Mouse (Mus musculus) lung, postnatal 36 days (tissue): ENCODE results near the gene B4galnt3.
"Not testable (repeated sequence)": the region's sequence is repeated elsewhere in the genome, so short reads cannot be mapped to it uniquely, and the experiment has no call there.

Experiments used
- DNase-seq: peaks from one replicate; pipeline ENCODE4 v3.0.0; 2022; ENCODE audit warnings: mixed read lengths

Gene B4galnt3

GRCm38 (mm10) chr6:120294056-120294784 lies at the start of gene B4galnt3, which contains the start of gene D330020A13Rik:
Gene B4galnt3 (minus strand): TSS chr6:120294559.
Gene D330020A13Rik (plus strand): TSS chr6:120294364.
- peak; percentile 4 for DNase-seq

DNA sequence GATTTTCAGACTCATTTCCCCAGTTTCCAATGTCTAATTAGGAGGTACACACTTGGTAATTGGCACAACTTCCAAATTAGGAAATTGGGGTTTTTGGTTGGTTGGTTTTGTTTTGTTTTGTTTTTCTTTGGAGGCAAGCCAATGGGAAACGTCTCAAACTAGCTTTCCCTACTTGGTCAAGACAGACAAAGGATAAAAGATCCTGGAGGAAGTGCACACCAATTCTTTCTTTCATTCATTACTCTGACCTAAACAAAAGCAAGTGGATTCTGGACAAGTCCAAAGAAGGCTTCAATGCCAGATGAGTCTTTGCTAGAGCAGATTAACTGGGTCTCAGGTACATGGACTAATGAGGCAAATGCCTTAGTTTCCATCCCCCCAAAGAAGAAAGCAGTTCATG lies 49.6 kb upstream of the B4galnt3 start:
- DNase-seq: no peak

GRCm38 (mm10) chr6:120332351-120332750 lies 38.0 kb upstream of the B4galnt3 start:
- no peak for DNase-seq

DNA sequence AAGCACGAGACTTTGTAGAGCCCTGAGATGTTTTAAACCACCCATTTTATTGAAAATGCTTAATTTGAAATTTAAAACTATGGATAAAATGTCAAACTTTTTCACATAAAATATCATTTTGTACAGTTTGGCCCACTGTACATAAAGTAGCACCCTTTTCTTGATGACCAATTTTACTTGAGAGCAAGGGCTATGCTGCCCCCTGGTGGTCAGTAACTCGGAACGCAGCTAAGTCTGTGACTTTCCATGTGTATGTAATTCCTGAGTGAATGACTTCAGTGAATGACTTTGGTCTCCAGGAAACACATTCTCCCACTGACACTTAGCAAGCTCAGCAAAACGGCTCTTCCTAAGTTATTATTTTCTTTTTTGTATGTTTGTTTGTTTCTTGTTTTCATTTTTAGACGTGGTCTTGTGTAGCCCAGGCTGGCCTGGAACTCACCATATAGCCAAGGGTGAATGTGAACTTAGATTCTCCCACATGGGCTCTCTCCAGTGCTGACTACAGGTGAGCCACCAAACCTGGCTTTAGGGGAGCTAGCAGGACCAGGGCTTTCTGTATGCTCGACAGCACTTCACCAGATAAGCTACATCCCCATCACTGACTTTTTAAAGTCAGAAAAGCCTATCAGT lies 30.1 kb upstream of the B4galnt3 start:
- DNase-seq: peak; percentile 80

GRCm38 (mm10) chr6:120320369-120320768 lies 26.0 kb upstream of the B4galnt3 start:
- no peak for DNase-seq

DNA sequence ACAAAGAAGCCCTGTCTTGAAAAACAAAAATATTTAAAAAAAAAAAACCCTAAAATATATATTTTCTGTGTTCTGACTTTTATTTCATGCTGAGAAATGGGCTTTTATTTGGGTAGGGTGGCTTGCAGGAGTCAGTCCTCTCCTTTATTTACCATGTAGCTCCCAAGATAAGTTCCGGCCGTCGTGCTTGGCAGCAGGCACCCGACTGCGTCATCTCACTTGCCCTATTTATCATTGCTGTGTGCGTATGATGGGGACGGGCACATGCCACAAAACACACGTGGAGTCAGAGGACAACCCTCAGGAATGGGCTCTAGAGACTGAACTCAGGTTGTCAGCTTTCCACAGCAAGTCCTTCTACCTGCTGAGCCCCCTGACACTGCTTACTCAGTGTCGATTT lies 24.8 kb upstream of the B4galnt3 start:
- DNase-seq: no peak

DNA sequence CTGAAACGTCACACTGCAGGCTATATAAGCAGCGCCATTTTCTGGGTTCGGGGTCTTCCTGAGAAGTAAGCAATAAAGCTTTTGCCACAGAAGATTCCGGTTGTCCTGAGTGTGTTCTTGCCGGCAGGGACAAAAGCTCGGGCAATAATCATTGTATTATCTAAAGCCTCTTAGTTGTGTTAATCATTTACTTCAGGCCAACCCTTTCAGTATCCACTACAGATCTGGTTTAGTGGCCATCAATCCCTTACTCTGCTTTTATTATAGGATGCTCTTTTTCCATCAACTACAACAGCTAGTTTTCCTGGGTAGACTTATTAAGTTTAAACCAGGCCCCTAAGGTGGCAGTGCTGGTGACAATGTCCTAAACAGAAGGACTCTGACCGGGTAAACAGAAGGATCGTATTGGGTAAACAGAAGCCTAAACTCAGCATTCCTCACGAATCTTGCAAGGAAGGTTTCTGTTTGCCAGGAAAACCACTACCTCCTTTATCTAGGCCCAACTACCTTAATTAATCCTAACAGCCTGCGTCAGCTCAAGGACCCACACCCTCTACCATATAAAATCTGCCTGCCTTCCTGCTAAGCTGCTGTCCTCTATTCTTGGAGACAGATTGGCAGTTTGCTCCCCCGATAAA lies 24.1 kb upstream of the B4galnt3 start:
- DNase-seq: no peak

DNA sequence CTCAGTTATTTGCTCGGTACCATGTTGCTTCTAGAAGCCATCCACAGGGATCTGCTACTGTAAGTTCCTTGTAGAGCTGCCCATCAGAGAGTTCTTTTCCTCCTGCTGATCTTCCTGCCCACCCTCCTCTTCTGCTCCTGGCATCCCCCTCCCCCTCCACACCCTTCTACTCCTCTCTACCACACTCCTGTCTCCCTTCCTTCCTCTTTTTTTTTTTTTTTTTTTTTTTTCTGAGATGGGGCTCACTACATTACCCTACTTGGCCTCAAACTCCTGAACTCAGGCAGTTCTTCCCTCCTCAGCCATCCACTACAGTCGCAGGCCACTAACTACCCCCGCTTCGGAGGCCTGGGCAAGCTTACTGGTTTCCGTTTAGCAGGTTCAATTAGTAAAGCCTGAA lies 18.1 kb upstream of the B4galnt3 start:
- no peak for DNase-seq

GRCm38 (mm10) chr6:120309787-120310186 lies 15.4 kb upstream of the B4galnt3 start:
- no peak for DNase-seq

DNA sequence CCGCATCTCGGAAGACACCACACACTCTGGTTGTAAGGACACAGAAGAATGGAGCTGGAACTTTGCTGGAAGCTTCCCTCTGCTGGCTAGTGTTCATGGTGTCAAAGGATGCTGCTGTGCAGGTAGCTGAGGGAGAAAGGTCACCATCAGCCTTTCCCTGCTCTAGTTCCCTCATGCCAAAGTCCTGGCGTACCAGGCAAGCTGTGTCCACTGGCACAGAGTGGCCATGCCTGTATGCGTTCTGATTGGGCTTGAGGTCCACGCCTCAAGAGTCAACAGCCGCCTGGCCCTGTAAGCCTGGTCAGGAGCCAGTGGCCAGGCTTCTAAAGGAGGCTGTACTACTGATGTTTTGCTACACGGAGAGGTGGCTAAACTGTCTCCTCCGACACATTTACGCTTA lies 15.0 kb upstream of the B4galnt3 start:
- DNase-seq: no peak

DNA sequence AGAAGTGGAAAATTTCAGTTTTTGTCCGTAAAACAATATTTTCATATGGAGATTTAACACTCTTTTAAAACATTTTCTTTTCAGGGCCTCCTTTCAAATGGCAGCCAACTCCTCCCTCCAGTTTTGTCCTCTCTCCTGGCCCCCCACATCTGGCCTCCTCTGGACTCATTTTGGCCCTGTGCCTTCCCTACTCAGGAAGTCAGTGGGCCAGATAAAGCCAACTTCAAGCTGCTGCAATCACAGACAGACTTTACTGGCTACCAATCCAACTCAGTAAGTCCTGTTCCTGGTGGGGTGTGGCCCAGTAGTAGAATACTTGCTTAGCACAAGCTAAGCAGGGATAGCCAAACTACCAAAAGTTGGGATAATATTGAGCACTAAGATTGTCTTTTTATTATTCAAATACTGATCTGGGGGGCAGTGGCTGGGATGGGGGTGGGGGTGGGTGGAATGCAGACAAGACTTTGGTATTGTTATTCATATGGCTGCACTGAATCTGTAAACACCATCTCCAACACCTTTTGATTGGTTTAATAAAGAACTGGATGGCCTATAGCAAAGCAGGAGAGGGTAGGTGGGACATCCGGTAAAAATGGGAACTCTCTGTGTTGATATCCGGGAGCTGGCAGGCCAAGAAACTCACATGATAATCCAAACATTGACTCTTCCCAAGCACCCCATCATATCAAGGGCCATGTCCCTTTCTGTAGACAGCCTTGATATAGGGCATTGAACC lies 12.7 kb upstream of the B4galnt3 start:
- DNase-seq: no peak

GRCm38 (mm10) chr6:120302755-120303316 lies 8.5 kb upstream of the B4galnt3 start:
- no peak for DNase-seq

DNA sequence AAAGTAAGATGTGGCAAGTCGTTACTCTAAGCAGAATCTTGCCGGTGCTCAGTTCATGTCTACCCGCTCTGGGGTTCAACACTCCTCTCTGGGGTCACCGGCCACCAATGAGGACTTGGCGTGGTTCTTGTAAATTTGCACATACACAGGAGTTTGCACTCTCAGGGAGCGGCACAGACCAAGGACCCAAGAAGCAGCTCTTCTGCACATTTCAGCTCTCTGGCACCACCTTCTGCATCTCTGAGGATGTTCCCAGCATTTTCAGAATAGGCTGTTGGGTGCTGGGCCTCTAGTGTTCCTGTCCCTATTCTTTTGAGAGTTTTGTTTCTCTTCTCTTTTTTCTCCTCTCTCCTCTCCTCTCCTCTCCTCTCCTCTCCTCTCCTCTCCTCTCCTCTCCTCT lies 6.8 kb upstream of the B4galnt3 start:
- DNase-seq: peak; percentile 26

DNA sequence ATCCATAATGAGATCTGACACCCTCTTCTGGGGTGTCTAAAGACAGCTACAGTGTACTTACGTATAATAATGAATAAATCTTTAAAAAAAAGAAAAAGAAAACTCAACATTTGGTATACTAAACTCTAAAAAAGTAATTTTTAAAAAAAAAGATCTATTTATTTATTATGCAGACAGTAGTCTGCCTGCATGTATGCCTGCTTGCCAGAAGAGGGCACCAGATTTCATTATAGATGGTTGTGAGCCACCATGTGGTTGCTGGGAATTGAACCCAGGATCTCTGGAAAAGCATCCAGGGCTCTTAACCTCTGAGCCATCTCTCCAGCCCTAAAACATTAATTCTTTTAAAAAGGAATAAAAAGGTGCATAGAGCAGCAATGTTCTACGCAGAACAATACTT lies 2.2 kb upstream of the B4galnt3 start:
- DNase-seq: not testable (repeated sequence)

DNA sequence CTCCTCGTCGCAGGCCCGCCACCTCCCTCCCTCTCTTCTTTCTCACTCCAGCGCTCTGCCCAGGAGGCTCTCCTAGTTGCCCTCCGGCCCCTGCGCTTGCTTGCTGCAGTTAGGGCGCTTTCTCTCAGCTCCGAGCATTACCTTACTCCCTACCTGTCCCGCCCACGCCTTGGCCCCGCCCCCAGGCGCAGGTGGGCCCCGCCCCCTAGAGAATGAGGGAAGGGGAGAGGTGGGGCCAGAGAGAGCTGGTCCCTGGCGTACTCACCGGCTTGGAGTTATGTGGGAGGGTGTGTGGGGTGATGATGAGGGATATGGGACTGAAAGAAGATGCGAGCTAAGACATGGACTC lies 400 bp upstream of the B4galnt3 start:
- DNase-seq: peak; percentile 76

GRCm38 (mm10) chr6:120291396-120292009 lies 2.9 kb downstream of the B4galnt3 start:
- DNase-seq: no peak

DNA sequence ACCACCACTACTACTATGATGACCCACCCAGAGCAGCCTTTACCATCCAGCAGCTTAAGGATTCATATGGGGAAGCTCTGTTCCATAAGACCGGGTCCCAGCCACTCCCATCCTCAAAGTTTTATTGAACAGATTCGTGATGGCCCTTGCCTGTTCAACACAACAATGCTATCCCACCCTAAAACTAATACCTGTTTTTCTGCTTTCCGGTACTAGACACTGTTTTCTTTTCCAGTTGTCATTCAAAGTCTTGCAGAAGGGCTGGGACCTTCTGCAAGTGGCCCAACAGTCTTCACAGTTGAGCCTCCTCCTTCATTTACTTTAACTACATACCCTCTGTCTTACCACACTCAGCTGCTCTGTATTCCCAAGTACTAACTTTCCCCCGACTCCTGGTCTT lies 4.9 kb downstream of the B4galnt3 start:
- DNase-seq: no peak

- no peak for DNase-seq
These were observed 5.8 kb downstream of the B4galnt3 start for GRCm38 (mm10) chr6:120288541-120288940.

DNA sequence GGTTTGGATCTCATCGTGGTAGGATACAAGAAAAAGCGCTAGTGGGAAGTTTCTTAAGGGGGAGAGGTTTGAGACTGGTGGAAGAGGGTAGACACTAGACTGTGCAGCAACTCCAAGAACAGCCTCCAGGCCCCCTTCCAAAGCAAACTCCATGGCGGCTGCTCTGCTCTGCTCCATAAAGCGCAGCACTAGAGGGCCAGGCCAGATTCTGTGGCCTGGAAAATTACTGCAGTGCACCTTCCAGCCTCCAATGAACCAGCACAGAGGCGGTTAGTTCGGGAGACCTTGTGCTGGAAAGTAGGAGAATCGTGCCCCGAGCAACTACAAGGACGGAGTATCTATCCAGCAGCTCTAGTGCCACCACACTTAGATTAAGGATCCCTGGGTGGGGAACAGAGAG lies 7.1 kb downstream of the B4galnt3 start:
- no peak for DNase-seq

- no peak for DNase-seq
These were observed 17.4 kb downstream of the B4galnt3 start for GRCm38 (mm10) chr6:120276874-120277449.

DNA sequence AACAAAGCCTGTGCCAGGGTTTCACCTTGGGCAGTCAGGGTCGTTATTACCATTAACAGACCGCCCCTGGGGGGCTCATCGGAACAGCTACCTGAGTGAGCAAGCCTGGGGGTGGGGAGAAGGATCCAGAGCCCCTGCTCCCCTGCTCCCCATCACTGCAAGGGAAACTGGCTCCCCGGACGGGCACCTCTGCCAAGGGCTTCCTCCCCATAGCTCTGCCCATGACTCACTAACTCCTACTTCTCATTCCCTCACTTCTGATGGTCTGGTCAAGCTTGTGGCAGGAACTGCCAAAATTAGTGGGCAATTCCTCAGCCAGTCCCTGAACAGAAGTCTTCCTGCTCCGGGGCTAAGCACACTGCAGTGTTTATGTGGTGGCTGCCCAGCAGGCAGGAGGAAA lies 19.1 kb downstream of the B4galnt3 start:
- DNase-seq: no peak

- DNase-seq: peak; percentile 7
These were observed 19.5 kb downstream of the B4galnt3 start for GRCm38 (mm10) chr6:120274887-120275286.
